Mouse (Mus musculus) forelimb bud, embryonic 11.5 days (tissue): Measurements from ENCODE around the gene Slc28a3.

Experiments
- DNase-seq: peaks from one replicate; pipeline ENCODE4 v3.0.0-alpha.2; 2012; ENCODE audit warnings: low read depth, low spot score

Gene Slc28a3

GRCm38 (mm10) chr13:58560497-58561138 lies 50.1 kb downstream of the Slc28a3 start:
- no peak for DNase-seq

GRCm38 (mm10) chr13:58558216-58558615 lies 52.5 kb downstream of the Slc28a3 start:
- DNase-seq: no peak

- no peak for DNase-seq
Measured at GRCm38 (mm10) chr13:58556018-58556417, 54.7 kb downstream of the Slc28a3 start.

- peak; percentile 46 for DNase-seq
Measured at GRCm38 (mm10) chr13:58555561-58555960, 55.1 kb downstream of the Slc28a3 start.

GRCm38 (mm10) chr13:58551924-58552323 lies 58.8 kb downstream of the Slc28a3 start:
- DNase-seq: no peak

- DNase-seq: peak; percentile 63
Measured at GRCm38 (mm10) chr13:58547570-58547969, 63.1 kb downstream of the Slc28a3 start.

GRCm38 (mm10) chr13:58543688-58544408 lies 66.8 kb downstream of the Slc28a3 start:
- no peak for DNase-seq

- peak; percentile 71 for DNase-seq
Measured at GRCm38 (mm10) chr13:58543066-58543465, 67.6 kb downstream of the Slc28a3 start.

GRCm38 (mm10) chr13:58542601-58543041 lies 68.1 kb downstream of the Slc28a3 start:
- no peak for DNase-seq

- no peak for DNase-seq
Measured at GRCm38 (mm10) chr13:58542167-58542566, 68.5 kb downstream of the Slc28a3 start.

GRCm38 (mm10) chr13:58541620-58542019 lies 69.1 kb downstream of the Slc28a3 start:
- no peak for DNase-seq

- DNase-seq: no peak
Measured at GRCm38 (mm10) chr13:58538966-58539365, 71.7 kb downstream of the Slc28a3 start.

- DNase-seq: peak; percentile 47
Measured at GRCm38 (mm10) chr13:58538366-58538765, 72.3 kb downstream of the Slc28a3 start.

- no peak for DNase-seq
Measured at GRCm38 (mm10) chr13:58537916-58538233, 72.8 kb downstream of the Slc28a3 start.

- no peak for DNase-seq
Measured at GRCm38 (mm10) chr13:58537232-58537915, 73.3 kb downstream of the Slc28a3 start.

GRCm38 (mm10) chr13:58536466-58537231 lies 74.0 kb downstream of the Slc28a3 start:
- no peak for DNase-seq

- no peak for DNase-seq
Measured at GRCm38 (mm10) chr13:58535321-58535720, 75.4 kb downstream of the Slc28a3 start.

GRCm38 (mm10) chr13:58534861-58535260 lies 75.8 kb downstream of the Slc28a3 start:
- DNase-seq: no peak

GRCm38 (mm10) chr13:58534216-58534841 lies 76.3 kb downstream of the Slc28a3 start:
- DNase-seq: no peak

GRCm38 (mm10) chr13:58524581-58524980 lies 86.1 kb downstream of the Slc28a3 start:
- no peak for DNase-seq

- no peak for DNase-seq
Measured at GRCm38 (mm10) chr13:58523761-58524117, 86.9 kb downstream of the Slc28a3 start.
